Mouse (Mus musculus) heart, postnatal 0 days (tissue): ENCODE measurements around the gene 1700067K01Rik.

ENCODE experiments used
- CTCF ChIP-seq: IDR thresholded peaks from 2 replicates; pipeline ENCODE4 v1.5.1; 2016; ENCODE audit warnings: antibody characterized with exemption, control low read depth, low read depth
- EP300 ChIP-seq: IDR thresholded peaks from 2 replicates; pipeline ENCODE4 v1.6.1; 2016; ENCODE audit warnings: antibody characterized with exemption, low read depth

GRCm38 (mm10) chr8:83956789-83957188 lies 44.5 kb upstream of the 1700067K01Rik start:
- peak; percentile 33 for TF ChIP-seq CTCF
- TF ChIP-seq EP300, result no peak
